Mouse (Mus musculus): ENCODE measurements around the gene Acd.

- TF ChIP-seq CTCF (conservative IDR thresholded peaks at IDR 0.05; ENCODE audit: low read length) (no peak), NANOG (IDR thresholded peaks at IDR 0.05; ENCODE audit: borderline replicate concordance, low read length) (no peak)
Observed at GRCm38 (mm10) chr8:105699488-105700215, 1.2 kb downstream of the Acd start.
